Mouse (Mus musculus) thymus, adult 2 months (tissue): ENCODE results near the gene Gjc1.

ENCODE experiments used
- CTCF ChIP-seq: fragments of 200-500 bp; IDR thresholded peaks from 2 replicates; pipeline ENCODE4 v1.5.1; 2012; ENCODE audit warnings: mild to moderate bottlenecking, control low read depth, low read length, moderate library complexity, borderline replicate concordance; ENCODE audit not compliant: control insufficient read depth, poor library complexity, insufficient read depth; ENCODE audit errors: extremely low read depth
- POLR2A ChIP-seq: fragments of 200-500 bp; IDR thresholded peaks from 2 replicates; pipeline ENCODE4 v1.6.1; 2012; ENCODE audit warnings: mild to moderate bottlenecking, low read length, control low read depth, moderate library complexity; ENCODE audit not compliant: control insufficient read depth, poor library complexity, insufficient read depth; ENCODE audit errors: extremely low read depth

DNA sequence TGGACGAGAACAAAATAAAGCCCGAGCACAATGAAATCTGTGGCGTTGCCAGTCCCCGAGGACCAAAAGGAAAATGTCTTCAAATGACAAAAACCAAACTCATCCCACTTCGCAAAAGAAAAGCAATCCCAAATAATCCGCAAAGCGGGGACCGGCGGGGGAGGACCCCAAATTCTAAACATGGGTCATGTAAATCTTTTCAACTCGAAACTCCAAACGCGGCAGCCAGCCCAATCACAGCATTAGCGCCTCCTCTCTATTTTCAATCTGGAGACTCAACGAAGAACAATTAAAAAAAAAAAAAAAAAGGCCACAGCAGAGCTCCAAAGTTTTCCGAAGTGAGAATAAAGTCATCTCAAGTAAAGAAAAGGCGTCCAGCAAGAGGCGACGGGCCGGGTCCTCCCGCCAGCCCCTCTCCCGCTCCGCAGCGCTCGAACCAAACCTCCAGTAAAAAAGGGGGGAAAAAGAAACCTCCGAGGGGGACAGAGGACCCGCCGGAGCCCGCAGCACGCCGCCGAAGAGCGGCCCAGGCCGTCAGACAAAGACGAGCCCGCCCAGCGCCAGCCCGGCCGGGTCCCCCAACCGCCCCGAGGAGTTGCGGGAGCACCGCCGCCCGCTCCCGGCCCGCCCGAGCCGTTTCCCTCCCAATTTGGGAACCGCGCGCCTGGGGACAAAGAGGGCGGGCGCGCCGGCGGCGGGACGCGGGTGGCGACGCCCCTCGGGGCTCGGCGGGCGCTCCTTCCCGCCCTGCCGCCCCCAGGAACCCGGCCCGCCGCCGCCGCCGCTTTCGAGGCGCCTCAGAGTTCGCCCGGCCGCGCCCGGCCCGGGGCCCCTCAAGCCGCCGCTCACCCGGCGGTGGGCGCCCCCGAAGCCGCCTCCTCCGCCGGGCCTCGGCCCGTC, 1.1 kb downstream of the Gjc1 start:
- TF ChIP-seq POLR2A, result no peak
- TF ChIP-seq CTCF, result no peak
